Mouse (Mus musculus) lung, embryonic 14.5 days (tissue): ENCODE results near the gene Hist1h3f. TPM values are rescaled to one million over a fixed set of nuclear protein-coding genes. Genes with fewer than 3 reads are reported as not detected.

Source experiments
- ATAC-seq: fragments of 200-750 bp; cut with Nextera tagmentation; 2 replicates; pipeline ENCODE4 v1.8.0; 2017; ENCODE audit warnings: mild to moderate bottlenecking, moderate TSS enrichment, moderate library complexity; ENCODE audit not compliant: insufficient read depth
- DNase-seq: peaks from one replicate; pipeline ENCODE4 v3.0.0-alpha.2; 2015
- H3K27ac ChIP-seq: fragments of 300-500 bp; sonication (generic); 2 replicates; pipeline ENCODE4 v1.5.1; 2014; ENCODE audit warnings: low read depth, mild to moderate bottlenecking, moderate library complexity
- H3K27me3 ChIP-seq: fragments of 300-500 bp; sonication (generic); 2 replicates; pipeline ENCODE4 v1.6.1; 2014; ENCODE audit warnings: low read length, control low read depth; ENCODE audit not compliant: insufficient read depth
- H3K36me3 ChIP-seq: fragments of 300-500 bp; sonication (generic); 2 replicates; pipeline ENCODE4 v1.6.1; 2014; ENCODE audit warnings: control low read depth; ENCODE audit not compliant: insufficient read depth
- H3K4me1 ChIP-seq: fragments of 300-500 bp; sonication (generic); 2 replicates; pipeline ENCODE4 v1.6.1; 2014; ENCODE audit warnings: antibody characterized with exemption, control low read depth; ENCODE audit not compliant: insufficient read depth
- H3K4me2 ChIP-seq: fragments of 300-500 bp; sonication (generic); 2 replicates; pipeline ENCODE4 v1.6.1; 2014; ENCODE audit warnings: mild to moderate bottlenecking
- H3K4me3 ChIP-seq: fragments of 300-500 bp; sonication (generic); 2 replicates; pipeline ENCODE4 v1.5.1; 2014; ENCODE audit warnings: low read depth, low read length
- H3K9ac ChIP-seq: fragments of 300-500 bp; sonication (generic); 2 replicates; pipeline ENCODE4 v1.6.1; 2014
- H3K9me3 ChIP-seq: fragments of 300-500 bp; sonication (generic); 2 replicates; pipeline ENCODE4 v1.6.1; 2016; ENCODE audit warnings: low read depth, low read length, control low read depth
- CTCF ChIP-seq: IDR thresholded peaks from 2 replicates; pipeline ENCODE4 v1.5.1; 2016; ENCODE audit warnings: antibody characterized with exemption, low read depth
- WGBS: fragments of 180-500 bp; shearing (Covaris S2); extraction: QIAGEN DNeasy Blood & Tissue Kit; methylation state at CpG from one replicate; pipeline ENCODE4 v1.1.7; 2014; 5-methylcytosine and 5-hydroxymethylcytosine counted together
- microRNA-seq: library from miRNA; unstranded; fragments of <30 nt; microRNA quantifications from one replicate; pipeline ENCODE4, GENCODE M21; 2016; ENCODE audit warnings: borderline number of aligned reads
- polyA plus RNA-seq: library from polyadenylated mRNA; unstranded; fragments of >200 nt; fragmentation: Nextera tagmentation; extraction: Ambion mirVana; gene quantifications from 2 replicates; pipeline ENCODE4 v1.2.1, GENCODE M21; 2014

Gene Hist1h3f
- polyA plus RNA-seq, 1 experiment from 2014 or later: 2.6 TPM

- TF ChIP-seq CTCF: no peak
- Histone ChIP-seq H3K36me3 (no peaks in the 10 kb centered on the region), H3K4me1 (peaks cover 4% of the 10 kb centered on the region; the same call in 1 of the 2 replicates), H3K9me3 (no peaks in the 10 kb centered on the region), H3K27me3 (no peaks in the 10 kb centered on the region), H3K4me3 (no peak overlapping the region), H3K9ac (peak overlapping the region; percentile 20; the same call in 1 of the 2 replicates), H3K27ac (peak overlapping the region; percentile 83; the same call in 1 of the 2 replicates), H3K4me2 (no peak overlapping the region)
- no peak for DNase-seq
- ATAC-seq: no peak
- 84% methylated on average over 7 of the region's 7 CpGs for WGBS
These were observed 48.8 kb downstream of the Hist1h3f start for GRCm38 (mm10) chr13:23592614-23593013.

- TF ChIP-seq CTCF: no peak
These were observed 49.4 kb downstream of the Hist1h3f start for GRCm38 (mm10) chr13:23593051-23593770.

More at GRCm38 (mm10) chr13:23593051-23593770, 49.4 kb downstream of the Hist1h3f start:
- ATAC-seq (no peak), DNase-seq (peak; percentile 37)
- Histone ChIP-seq H3K4me2 (no peak overlapping the region), H3K4me1 (peaks cover 4% of the 10 kb centered on the region; the same call in 1 of the 2 replicates), H3K27me3 (no peaks in the 10 kb centered on the region), H3K9me3 (no peaks in the 10 kb centered on the region), H3K4me3 (no peak overlapping the region), H3K9ac (peak overlapping the region; percentile 20; the same call in 1 of the 2 replicates), H3K36me3 (no peaks in the 10 kb centered on the region), H3K27ac (peak overlapping the region; percentile 83)
- 70% methylated on average over 5 of the region's 5 CpGs for WGBS

Small RNA genes within 50 kb of the gene (microRNA-seq; reads per million reads assigned to microRNA genes)
- not detected for gene Gm44297
- not detected for gene Gm44359
- gene Gm44394: not detected
- gene n-TStga1: 1.2 reads per million

Other genes with a start within 250 kb of the Hist1h3f start
- 54.5 and 59.3 TPM in 2 replicates for gene Zfp322a, start 174.8 kb upstream of the Hist1h3f start, polyA plus RNA-seq
- gene Abt1, start 120.2 kb upstream of the Hist1h3f start, polyA plus RNA-seq: 12.7 and 13.5 TPM in 2 replicates
- 0.07 and 0.18 TPM in 2 replicates for gene Btn1a1, start 78.2 kb upstream of the Hist1h3f start, polyA plus RNA-seq
- gene Btn2a2, start 55.2 kb upstream of the Hist1h3f start, polyA plus RNA-seq: 0.63 and 0.73 TPM in 2 replicates
- gene Hist1h4h, start 13.0 kb upstream of the Hist1h3f start, polyA plus RNA-seq: 7.1 and 7.6 TPM in 2 replicates
- gene Hist1h2af, start 10.1 kb upstream of the Hist1h3f start, polyA plus RNA-seq: 13.0 and 14.6 TPM in 2 replicates
- gene Hist1h3g, start 8.6 kb upstream of the Hist1h3f start, polyA plus RNA-seq: 6.6 and 7.5 TPM in 2 replicates
- gene Hist1h2bh, start 660 bp upstream of the Hist1h3f start, polyA plus RNA-seq: 1.0 and 1.8 TPM in 2 replicates
- 1.4 and 2.7 TPM in 2 replicates for gene Hist1h4f, start 7.6 kb downstream of the Hist1h3f start, polyA plus RNA-seq
- gene Hist1h1d, start 9.2 kb downstream of the Hist1h3f start, polyA plus RNA-seq: 0.87 and 0.99 TPM in 2 replicates
- gene Hist1h3e, start 18.3 kb downstream of the Hist1h3f start, polyA plus RNA-seq: 8.2 and 10.6 TPM in 2 replicates
- 164 and 166 TPM in 2 replicates for gene Hist1h2ae, start 27.2 kb downstream of the Hist1h3f start, polyA plus RNA-seq
- gene Hist1h2bg, start 27.3 kb downstream of the Hist1h3f start, polyA plus RNA-seq: 14.9 TPM in 2 replicates
- 7.8 and 12.2 TPM in 2 replicates for gene Hist1h2bf, start 30.1 kb downstream of the Hist1h3f start, polyA plus RNA-seq
- gene Hist1h2ad, start 30.3 kb downstream of the Hist1h3f start, polyA plus RNA-seq: 4.2 and 4.9 TPM in 2 replicates
- 10.0 and 13.9 TPM in 2 replicates for gene Hist1h3d, start 31.7 kb downstream of the Hist1h3f start, polyA plus RNA-seq
- gene Hist1h4d, start 37.5 kb downstream of the Hist1h3f start, polyA plus RNA-seq: 144 and 147 TPM in 2 replicates
- gene Hist1h2be, start 77.1 kb downstream of the Hist1h3f start, polyA plus RNA-seq: 2.5 and 3.0 TPM in 2 replicates
- 22.6 and 25.7 TPM in 2 replicates for gene Hist1h1e, start 78.5 kb downstream of the Hist1h3f start, polyA plus RNA-seq
- 1.5 and 2.1 TPM in 2 replicates for gene Hist1h2ac, start 139.9 kb downstream of the Hist1h3f start, polyA plus RNA-seq
- 52.9 and 55.1 TPM in 2 replicates for gene Hist1h2bc, start 140.1 kb downstream of the Hist1h3f start, polyA plus RNA-seq
- not detected in 2 replicates for gene Hist1h1t, start 151.8 kb downstream of the Hist1h3f start, polyA plus RNA-seq
- 11.2 and 11.4 TPM in 2 replicates for gene Hist1h4c, start 154.4 kb downstream of the Hist1h3f start, polyA plus RNA-seq
- gene Hfe, start 166.8 kb downstream of the Hist1h3f start, polyA plus RNA-seq: 8.4 and 12.1 TPM in 2 replicates
- 30.5 and 32.3 TPM in 2 replicates for gene Hist1h1c, start 194.8 kb downstream of the Hist1h3f start, polyA plus RNA-seq
- 11.3 and 16.9 TPM in 2 replicates for gene Hist1h3c, start 201.6 kb downstream of the Hist1h3f start, polyA plus RNA-seq
- gene Hist1h2bb, start 202.7 kb downstream of the Hist1h3f start, polyA plus RNA-seq: 1.6 and 4.0 TPM in 2 replicates
- 70.8 and 71.5 TPM in 2 replicates for gene Hist1h2ab, start 207.1 kb downstream of the Hist1h3f start, polyA plus RNA-seq
- gene Hist1h3b, start 208.2 kb downstream of the Hist1h3f start, polyA plus RNA-seq: 18.4 and 18.7 TPM in 2 replicates
- gene Hist1h4b, start 213.0 kb downstream of the Hist1h3f start, polyA plus RNA-seq: 4.3 and 7.5 TPM in 2 replicates
- gene Hist1h4a, start 217.2 kb downstream of the Hist1h3f start, polyA plus RNA-seq: 0.66 TPM in 1 of 2 replicates, not detected in the other
- 7.4 and 9.2 TPM in 2 replicates for gene Hist1h3a, start 218.3 kb downstream of the Hist1h3f start, polyA plus RNA-seq
- 5.2 and 5.5 TPM in 2 replicates for gene Hist1h1a, start 219.6 kb downstream of the Hist1h3f start, polyA plus RNA-seq
- 0.12 TPM in 1 of 2 replicates, not detected in the other for gene Trim38, start 225.9 kb downstream of the Hist1h3f start, polyA plus RNA-seq